Mouse (Mus musculus) neural tube, embryonic 14.5 days (tissue): ENCODE data around the gene Ppp2r5e. TPM values are rescaled to one million over a fixed set of nuclear protein-coding genes. Genes with fewer than 3 reads are reported as not detected.
"Not testable (repeated sequence)": the region's sequence is repeated elsewhere in the genome, so short reads cannot be mapped to it uniquely, and the experiment has no call there.

Source experiments
- ATAC-seq: fragments of 200-750 bp; cut with Nextera tagmentation; 2 replicates; pipeline ENCODE4 v1.8.0; 2017; ENCODE audit warnings: low read depth, mild to moderate bottlenecking, moderate TSS enrichment, moderate library complexity
- H3K27ac ChIP-seq: fragments of 300-500 bp; sonication (generic); 2 replicates; pipeline ENCODE4 v1.5.1; 2014; ENCODE audit warnings: low read depth, mild to moderate bottlenecking, control low read depth, low read length, moderate library complexity, mixed read lengths
- H3K27me3 ChIP-seq: fragments of 300-500 bp; sonication (generic); 2 replicates; pipeline ENCODE4 v1.6.1; 2014; ENCODE audit warnings: low read length; ENCODE audit not compliant: control insufficient read depth, insufficient read depth
- H3K36me3 ChIP-seq: fragments of 300-500 bp; sonication (generic); 2 replicates; pipeline ENCODE4 v1.6.1; 2014; ENCODE audit warnings: low read length, mixed read lengths; ENCODE audit not compliant: control insufficient read depth, insufficient read depth
- H3K4me1 ChIP-seq: fragments of 300-500 bp; sonication (generic); 2 replicates; pipeline ENCODE4 v1.6.1; 2014; ENCODE audit warnings: low read length; ENCODE audit not compliant: control insufficient read depth, insufficient read depth
- H3K4me2 ChIP-seq: fragments of 300-500 bp; sonication (generic); 2 replicates; pipeline ENCODE4 v1.6.1; 2014; ENCODE audit warnings: mild to moderate bottlenecking, low read depth, low read length, control low read depth
- H3K4me3 ChIP-seq: fragments of 300-500 bp; sonication (generic); 2 replicates; pipeline ENCODE4 v1.5.1; 2014; ENCODE audit warnings: low read depth, low read length, control low read depth, mixed read lengths
- H3K9ac ChIP-seq: fragments of 300-500 bp; sonication (generic); replicated peaks from 2 replicates; pipeline ENCODE4 v1.6.1; 2014; ENCODE audit warnings: low read depth, mild to moderate bottlenecking, control low read depth, low read length, mixed read lengths
- H3K9me3 ChIP-seq: fragments of 300-500 bp; sonication (generic); 2 replicates; pipeline ENCODE4 v1.6.1; 2016; ENCODE audit warnings: low read length; ENCODE audit not compliant: control insufficient read depth
- WGBS: fragments of 180-500 bp; shearing (Covaris S2); extraction: QIAGEN DNeasy Blood & Tissue Kit; methylation state at CpG from one replicate; pipeline ENCODE4 v1.1.7; 2014; 5-methylcytosine and 5-hydroxymethylcytosine counted together
- polyA plus RNA-seq: library from polyadenylated mRNA; unstranded; fragments of >200 nt; fragmentation: Nextera tagmentation; extraction: Ambion mirVana; gene quantifications from 2 replicates; pipeline ENCODE4 v1.2.1, GENCODE M21; 2014

Gene Ppp2r5e
- polyA plus RNA-seq, 1 experiment from 2014 or later: 24.2 TPM

DNA sequence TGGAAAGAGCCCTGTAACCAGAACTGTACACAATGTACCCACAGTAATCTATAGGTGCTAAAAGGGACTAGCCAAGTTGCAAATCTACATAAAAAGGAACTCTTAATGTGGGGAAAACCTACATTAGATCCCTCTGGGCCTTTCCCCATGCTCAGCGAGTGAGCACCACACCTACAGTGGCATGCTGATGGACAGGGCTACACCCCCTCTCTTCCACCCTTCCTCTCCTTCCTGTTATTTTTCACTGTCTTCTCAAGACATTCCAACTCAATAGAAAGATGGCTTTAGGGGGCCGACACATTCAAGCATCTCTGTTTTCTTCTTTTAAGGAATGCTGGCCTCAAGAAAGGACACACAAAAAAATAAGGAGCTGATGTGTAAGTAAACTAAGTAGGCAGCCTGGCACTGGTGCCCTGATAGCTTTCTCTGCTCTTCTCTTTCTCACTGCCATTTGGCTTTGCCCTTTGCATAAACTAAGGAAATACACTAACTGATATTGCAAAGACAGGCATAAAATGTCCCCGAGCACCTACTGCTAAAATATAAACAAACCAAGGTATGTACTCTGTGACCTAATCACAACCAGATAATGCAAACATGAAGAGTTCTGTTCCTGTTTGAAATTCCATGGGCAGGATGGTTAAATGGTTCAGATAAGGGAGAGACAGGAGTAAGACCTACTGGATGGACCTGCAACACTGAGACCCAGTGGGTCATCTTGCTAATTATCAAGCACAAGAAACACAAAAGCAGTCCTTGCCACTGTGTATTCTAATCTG is 103.3 kb downstream of the Ppp2r5e start:
- H3K36me3 ChIP-seq: no peaks in the 10 kb centered on the region
- H3K27me3 ChIP-seq: no peaks in the 10 kb centered on the region
- no peak overlapping the region for H3K27ac ChIP-seq
- H3K4me2 ChIP-seq: no peak overlapping the region
- H3K4me1 ChIP-seq: no peaks in the 10 kb centered on the region
- H3K4me3 ChIP-seq: no peak overlapping the region
- WGBS: 85% methylated on average over 3 of the region's 3 CpGs
- H3K9me3 ChIP-seq: no peaks in the 10 kb centered on the region
- no peak overlapping the region for H3K9ac ChIP-seq
- no peak for ATAC-seq

DNA sequence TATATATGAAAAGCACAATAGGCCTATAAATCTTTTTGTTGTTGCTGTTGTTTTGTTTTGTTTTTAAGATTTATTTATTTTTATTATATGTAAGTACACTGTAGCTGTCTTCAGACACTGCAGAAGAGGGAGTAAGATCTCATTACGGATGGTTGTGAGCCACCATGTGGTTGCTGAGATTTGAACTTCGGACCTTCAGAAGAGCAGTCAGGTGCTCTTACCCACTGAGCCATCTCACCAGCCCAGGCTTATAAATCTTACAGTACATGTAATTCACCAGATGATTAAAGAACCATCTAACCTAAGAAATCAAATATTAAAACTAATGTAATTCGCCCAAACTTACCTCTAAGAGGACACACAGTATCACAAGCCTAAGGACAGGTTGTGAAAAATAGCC is 103.9 kb downstream of the Ppp2r5e start:
- not testable (repeated sequence) for H3K9ac ChIP-seq, H3K9me3 ChIP-seq, H3K4me2 ChIP-seq, H3K36me3 ChIP-seq, H3K27ac ChIP-seq, H3K4me1 ChIP-seq, H3K4me3 ChIP-seq, H3K27me3 ChIP-seq, ATAC-seq
- 92% methylated on average over 3 of the region's 3 CpGs for WGBS

DNA sequence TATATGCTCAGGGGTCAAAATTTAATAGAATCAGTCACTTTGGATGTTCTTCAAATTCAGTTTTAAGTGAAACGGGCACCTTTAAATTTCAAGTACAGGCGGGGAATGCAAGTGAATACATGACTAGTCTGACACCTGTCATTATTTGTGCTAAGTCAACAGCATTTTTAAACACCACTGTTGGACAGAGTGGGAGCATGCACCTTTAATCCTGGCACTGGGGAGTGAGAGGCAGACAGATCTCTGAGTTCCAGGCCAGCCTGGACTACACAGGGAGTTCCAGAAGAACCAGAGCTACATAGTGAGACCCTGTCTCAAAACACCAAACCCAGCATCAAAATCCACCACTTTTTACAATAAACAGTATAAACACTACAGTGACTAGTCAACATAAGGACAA is 108.5 kb downstream of the Ppp2r5e start:
- Histone ChIP-seq H3K27ac (no peak overlapping the region), H3K36me3 (no peaks in the 10 kb centered on the region), H3K9ac (no peak overlapping the region), H3K4me1 (no peaks in the 10 kb centered on the region), H3K4me3 (no peak overlapping the region), H3K27me3 (no peaks in the 10 kb centered on the region), H3K9me3 (no peaks in the 10 kb centered on the region), H3K4me2 (no peak overlapping the region)
- ATAC-seq: no peak
- WGBS: 93% methylated on average over 2 of the region's 2 CpGs

DNA sequence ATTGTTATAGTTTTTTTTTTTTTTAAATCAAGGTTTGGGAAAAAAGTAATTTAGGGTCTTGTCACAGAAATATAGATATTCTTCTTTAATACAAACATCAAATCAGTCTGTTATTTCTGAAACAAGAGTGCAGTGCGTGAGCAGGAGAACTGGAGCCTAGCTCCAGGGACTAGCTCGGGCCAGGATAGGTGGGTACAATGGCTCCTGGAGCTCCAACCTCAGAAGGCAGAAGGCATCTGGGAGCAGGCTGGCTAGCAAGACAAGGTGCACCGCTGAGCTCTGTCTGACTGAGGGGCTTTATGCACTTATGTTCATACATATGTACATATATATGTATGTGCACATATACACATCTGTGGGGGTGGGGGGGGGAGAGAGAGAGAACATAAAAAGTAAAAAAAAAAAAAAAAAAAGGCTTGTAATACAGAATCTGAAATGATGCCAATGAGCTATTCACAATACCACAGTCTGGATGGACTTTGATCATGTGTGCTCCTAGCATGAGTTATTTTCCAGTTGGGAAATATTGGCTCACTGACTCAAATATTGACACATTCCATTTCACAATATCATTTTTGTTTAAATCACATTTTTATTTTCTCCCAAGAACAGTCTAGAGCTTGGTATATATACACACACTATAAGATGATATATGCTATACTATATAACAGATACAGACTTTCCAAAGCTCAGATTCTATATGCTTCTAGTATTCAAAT is 109.3 kb downstream of the Ppp2r5e start:
- H3K4me3 ChIP-seq: no peak overlapping the region
- H3K9me3 ChIP-seq: no peaks in the 10 kb centered on the region
- ATAC-seq: no peak
- no peak overlapping the region for H3K4me2 ChIP-seq
- H3K27me3 ChIP-seq: no peaks in the 10 kb centered on the region
- no peaks in the 10 kb centered on the region for H3K4me1 ChIP-seq
- H3K27ac ChIP-seq: no peak overlapping the region
- WGBS: 94% methylated on average over 3 of the region's 3 CpGs
- H3K9ac ChIP-seq: no peak overlapping the region
- H3K36me3 ChIP-seq: no peaks in the 10 kb centered on the region

DNA sequence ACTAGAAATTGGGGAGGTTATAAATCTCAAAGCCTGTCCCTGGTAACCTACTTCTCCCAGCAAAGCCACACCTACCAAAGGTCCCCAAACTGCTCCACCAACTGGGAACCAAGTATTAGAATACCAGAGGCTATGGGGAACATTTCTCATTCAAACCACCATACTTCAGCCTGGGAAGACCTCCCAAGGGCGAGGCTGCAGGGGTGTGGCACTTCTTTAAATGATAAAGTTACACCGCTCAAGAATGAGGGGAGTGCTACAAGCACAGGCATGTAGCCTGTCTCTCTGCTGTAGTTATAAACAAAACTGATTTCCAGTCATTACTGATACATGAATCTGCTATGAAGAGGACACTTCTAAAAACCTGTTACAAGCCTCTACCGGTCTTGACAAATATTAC is 113.3 kb downstream of the Ppp2r5e start:
- Histone ChIP-seq H3K9me3 (no peaks in the 10 kb centered on the region), H3K4me3 (no peak overlapping the region), H3K4me1 (no peaks in the 10 kb centered on the region), H3K36me3 (no peaks in the 10 kb centered on the region), H3K27ac (no peak overlapping the region), H3K4me2 (no peak overlapping the region), H3K27me3 (no peaks in the 10 kb centered on the region), H3K9ac (no peak overlapping the region)
- no peak for ATAC-seq
- 95% methylated on average over 3 of the region's 3 CpGs for WGBS

DNA sequence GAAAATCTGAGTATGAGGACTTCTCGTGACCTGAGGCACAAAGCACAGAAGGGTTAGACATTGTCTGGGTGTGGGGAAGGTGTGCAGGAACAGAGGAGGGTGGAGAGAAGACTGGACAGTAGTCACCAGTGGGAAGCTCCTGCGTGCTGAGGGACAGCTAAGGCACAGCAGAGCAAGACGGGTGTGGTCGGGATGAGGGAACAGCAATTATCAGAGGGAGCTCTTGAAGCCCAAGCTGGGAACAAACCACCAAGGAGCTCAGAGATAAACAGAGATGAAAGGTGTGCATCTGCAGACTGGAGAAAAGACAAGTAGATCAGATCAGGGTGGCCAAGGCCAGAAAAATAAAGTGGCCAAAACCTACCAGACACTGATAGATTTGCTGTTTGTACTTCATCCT is 114.0 kb downstream of the Ppp2r5e start:
- no peak overlapping the region for H3K27ac ChIP-seq
- H3K4me2 ChIP-seq: no peak overlapping the region
- WGBS: 98% methylated on average over 4 of the region's 4 CpGs
- no peaks in the 10 kb centered on the region for H3K4me1 ChIP-seq
- no peak overlapping the region for H3K9ac ChIP-seq
- ATAC-seq: no peak
- H3K27me3 ChIP-seq: no peaks in the 10 kb centered on the region
- H3K4me3 ChIP-seq: no peak overlapping the region
- H3K9me3 ChIP-seq: no peaks in the 10 kb centered on the region
- no peaks in the 10 kb centered on the region for H3K36me3 ChIP-seq

DNA sequence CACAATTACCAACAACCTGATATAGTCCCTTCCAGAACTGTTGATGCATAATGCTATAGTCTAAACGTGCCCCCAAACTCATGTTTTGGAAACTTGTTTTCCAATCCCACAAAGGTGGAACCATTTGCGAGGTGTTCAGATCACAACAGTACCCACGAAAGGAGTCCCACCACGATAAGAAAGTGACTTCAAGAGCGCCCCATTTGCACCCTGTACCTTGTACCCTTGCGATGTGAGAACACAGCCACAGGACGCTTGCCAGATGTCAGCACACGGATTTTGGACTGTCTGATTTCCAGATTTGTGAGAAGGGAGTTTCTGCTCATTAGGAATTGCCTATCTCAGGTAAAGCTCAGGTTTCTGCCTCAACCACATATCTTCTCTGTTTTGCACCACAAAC is 116.0 kb downstream of the Ppp2r5e start:
- H3K9me3 ChIP-seq: no peaks in the 10 kb centered on the region
- ATAC-seq: no peak
- no peak overlapping the region for H3K27ac ChIP-seq
- H3K4me3 ChIP-seq: no peak overlapping the region
- no peaks in the 10 kb centered on the region for H3K36me3 ChIP-seq
- H3K4me1 ChIP-seq: no peaks in the 10 kb centered on the region
- no peak overlapping the region for H3K4me2 ChIP-seq
- H3K9ac ChIP-seq: no peak overlapping the region
- no peaks in the 10 kb centered on the region for H3K27me3 ChIP-seq
- WGBS: 97% methylated on average over 8 of the region's 8 CpGs

DNA sequence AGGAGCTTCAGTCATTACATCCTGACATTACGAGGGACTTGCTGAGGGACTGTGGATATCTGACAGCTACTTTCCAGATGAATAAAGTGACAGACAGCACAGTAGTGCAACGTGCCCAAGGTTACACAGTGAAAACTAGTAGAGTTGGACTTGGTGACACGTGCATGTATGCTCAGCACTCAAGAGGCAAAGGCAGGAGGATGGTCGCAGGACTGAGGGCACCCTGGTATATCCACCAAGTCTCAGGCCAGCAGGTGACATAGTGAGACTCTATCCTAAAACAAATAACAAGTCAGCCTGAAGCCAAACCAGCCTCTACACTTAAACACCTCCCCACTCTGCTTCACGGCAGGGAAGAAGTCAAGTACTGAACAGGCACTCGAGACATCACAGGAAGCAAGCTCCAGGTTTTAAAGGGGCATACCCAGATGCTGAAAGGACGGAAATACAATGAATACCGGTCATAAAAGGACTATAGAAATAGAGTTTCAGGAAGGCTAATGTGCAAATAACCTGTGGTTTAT is 116.6 kb downstream of the Ppp2r5e start:
- 78% methylated on average over 8 of the region's 8 CpGs for WGBS
- no peak overlapping the region for H3K4me3 ChIP-seq
- no peak for ATAC-seq

DNA sequence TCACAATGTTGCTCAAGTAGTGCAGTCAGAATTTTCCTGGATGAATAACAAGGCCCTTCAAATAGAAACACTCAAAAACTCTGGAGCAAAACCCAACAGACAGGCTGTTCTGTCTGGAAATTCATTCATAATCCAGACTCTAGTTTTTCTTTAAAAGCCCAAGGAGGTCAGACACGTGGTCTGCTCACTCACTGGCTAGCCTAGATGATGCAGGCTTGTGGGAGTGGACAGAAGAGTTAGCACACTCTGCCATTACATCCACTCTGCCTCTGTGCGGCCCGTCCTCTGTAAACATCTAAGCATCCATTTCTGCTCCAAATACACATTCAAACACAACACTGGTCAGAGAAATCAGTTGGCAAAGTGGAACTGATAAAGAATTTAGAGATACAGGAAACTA is 117.4 kb downstream of the Ppp2r5e start:
- no peaks in the 10 kb centered on the region for H3K36me3 ChIP-seq
- no peak overlapping the region for H3K4me2 ChIP-seq
- H3K27me3 ChIP-seq: no peaks in the 10 kb centered on the region
- no peaks in the 10 kb centered on the region for H3K9me3 ChIP-seq
- H3K27ac ChIP-seq: no peak overlapping the region
- H3K9ac ChIP-seq: no peak overlapping the region
- no peak overlapping the region for H3K4me3 ChIP-seq
- no peak for ATAC-seq
- WGBS: 92% methylated on average over 3 of the region's 3 CpGs
- no peaks in the 10 kb centered on the region for H3K4me1 ChIP-seq

More for the DNA sequence above, 116.6 kb downstream of the Ppp2r5e start:
- no peaks in the 10 kb centered on the region for H3K36me3 ChIP-seq
- H3K4me1 ChIP-seq: no peaks in the 10 kb centered on the region
- no peak overlapping the region for H3K4me2 ChIP-seq
- no peaks in the 10 kb centered on the region for H3K9me3 ChIP-seq
- no peaks in the 10 kb centered on the region for H3K27me3 ChIP-seq
- H3K9ac ChIP-seq: no peak overlapping the region
- H3K27ac ChIP-seq: no peak overlapping the region
